Mouse (Mus musculus) forebrain, embryonic 11.5 days (tissue): ENCODE data around the gene F7. TPM values are rescaled to one million over a fixed set of nuclear protein-coding genes. Genes with fewer than 3 reads are reported as not detected.

Experiments
- ATAC-seq: fragments of 200-750 bp; cut with Nextera tagmentation; replicated peaks from 2 replicates; pipeline ENCODE4 v1.8.0; 2017; ENCODE audit warnings: moderate TSS enrichment; ENCODE audit not compliant: low FRiP score
- DNase-seq: peaks from one replicate; pipeline ENCODE4 v3.0.0-alpha.2; 2017; ENCODE audit warnings: low spot score
- H3K27ac ChIP-seq: fragments of 300-500 bp; sonication (generic); 2 replicates; pipeline ENCODE4 v1.5.1; 2014; ENCODE audit warnings: low read depth, low read length
- H3K27me3 ChIP-seq: fragments of 300-500 bp; sonication (generic); 2 replicates; pipeline ENCODE4 v1.6.1; 2014; ENCODE audit warnings: mild to moderate bottlenecking, low read length, mixed read lengths; ENCODE audit not compliant: control insufficient read depth, insufficient read depth
- H3K36me3 ChIP-seq: fragments of 300-500 bp; sonication (generic); 2 replicates; pipeline ENCODE4 v1.6.1; 2014; ENCODE audit warnings: mild to moderate bottlenecking, low read length, moderate library complexity, mixed read lengths; ENCODE audit not compliant: control insufficient read depth, insufficient read depth
- H3K4me1 ChIP-seq: fragments of 300-500 bp; sonication (generic); replicated peaks from 2 replicates; pipeline ENCODE4 v1.6.1; 2014; ENCODE audit warnings: low read length, mixed read lengths; ENCODE audit not compliant: control insufficient read depth, insufficient read depth
- H3K4me2 ChIP-seq: fragments of 300-500 bp; sonication (generic); 2 replicates; pipeline ENCODE4 v1.6.1; 2014; ENCODE audit warnings: low read depth, mild to moderate bottlenecking, low read length, moderate library complexity, mixed read lengths; ENCODE audit not compliant: severe bottlenecking
- H3K4me3 ChIP-seq: fragments of 300-500 bp; sonication (generic); 2 replicates; pipeline ENCODE4 v1.5.1; 2014; ENCODE audit warnings: low read depth, low read length
- H3K9ac ChIP-seq: fragments of 300-500 bp; sonication (generic); 2 replicates; pipeline ENCODE4 v1.6.1; 2014; ENCODE audit warnings: low read length
- H3K9me3 ChIP-seq: fragments of 300-500 bp; sonication (generic); 2 replicates; pipeline ENCODE4 v1.6.1; 2016; ENCODE audit warnings: low read length, mixed read lengths; ENCODE audit not compliant: control insufficient read depth
- WGBS: fragments of 180-500 bp; shearing (Covaris S2); extraction: QIAGEN DNeasy Blood & Tissue Kit; methylation state at CpG from one replicate; pipeline ENCODE4 v1.1.7; 2014; 5-methylcytosine and 5-hydroxymethylcytosine counted together
- polyA plus RNA-seq: library from polyadenylated mRNA; unstranded; fragments of >200 nt; fragmentation: Nextera tagmentation; extraction: Ambion mirVana; gene quantifications from 2 replicates; pipeline ENCODE4 v1.2.1, GENCODE M21; 2014

F7 gene
- polyA plus RNA-seq, 1 experiment from 2014 or later = not detected

- no peaks in the 10 kb centered on the region for H3K4me1 ChIP-seq
- DNase-seq (no peak), ATAC-seq (no peak)
- no peaks in the 10 kb centered on the region for H3K27me3 ChIP-seq
- 92% methylated on average over 13 of the region's 13 CpGs for WGBS
- no peak overlapping the region for H3K4me2 ChIP-seq
- no peaks in the 10 kb centered on the region for H3K9me3 ChIP-seq
- no peak overlapping the region for H3K4me3 ChIP-seq
- H3K36me3 ChIP-seq = no peaks in the 10 kb centered on the region
- no peak overlapping the region for H3K9ac ChIP-seq
- no peak overlapping the region for H3K27ac ChIP-seq
These were observed 40.6 kb upstream of the F7 start for GRCm38 (mm10) chr8:12985259-12985658.

DNA sequence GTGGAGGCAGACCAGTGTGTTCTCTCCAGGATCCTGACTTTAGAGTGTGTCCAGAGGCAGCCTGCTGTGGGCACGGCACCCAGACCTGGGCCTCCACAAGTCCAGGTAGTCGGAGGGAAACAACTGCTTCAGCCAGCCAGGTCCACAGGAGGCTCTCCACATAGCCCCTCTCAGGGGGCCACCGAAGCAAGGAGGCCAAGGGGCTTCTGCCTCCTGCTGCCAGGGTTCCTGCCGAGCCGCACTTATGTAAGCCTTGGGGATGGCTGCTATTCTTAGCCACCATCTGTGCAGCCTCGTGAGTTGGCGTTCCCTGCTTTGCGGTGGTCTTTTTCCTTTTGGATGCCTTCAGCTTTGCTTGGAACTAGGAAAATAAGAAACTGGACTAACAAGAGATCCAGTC lies 38.3 kb upstream of the F7 start:
- Histone ChIP-seq H3K27ac (no peak overlapping the region), H3K9ac (no peak overlapping the region), H3K4me2 (no peak overlapping the region), H3K27me3 (no peaks in the 10 kb centered on the region), H3K9me3 (no peaks in the 10 kb centered on the region), H3K4me1 (no peaks in the 10 kb centered on the region), H3K36me3 (no peaks in the 10 kb centered on the region), H3K4me3 (no peak overlapping the region)
- ATAC-seq (no peak), DNase-seq (no peak)
- 85% methylated on average over 8 of the region's 8 CpGs for WGBS

- Histone ChIP-seq H3K9ac (no peak overlapping the region), H3K9me3 (no peaks in the 10 kb centered on the region), H3K27ac (no peak overlapping the region), H3K27me3 (no peaks in the 10 kb centered on the region), H3K4me1 (no peaks in the 10 kb centered on the region), H3K4me3 (no peak overlapping the region), H3K36me3 (no peaks in the 10 kb centered on the region), H3K4me2 (no peak overlapping the region)
- WGBS = 85% methylated on average over 13 of the region's 13 CpGs
- no peak for DNase-seq
- no peak for ATAC-seq
These were observed 37.0 kb upstream of the F7 start for GRCm38 (mm10) chr8:12988722-12989430.

- no peak for ATAC-seq
- Histone ChIP-seq H3K27ac (no peak overlapping the region), H3K9ac (no peak overlapping the region), H3K9me3 (no peaks in the 10 kb centered on the region), H3K4me3 (no peak overlapping the region), H3K27me3 (no peaks in the 10 kb centered on the region), H3K4me1 (no peaks in the 10 kb centered on the region), H3K4me2 (no peak overlapping the region), H3K36me3 (no peaks in the 10 kb centered on the region)
- no peak for DNase-seq
- WGBS = 86% methylated on average over 10 of the region's 10 CpGs
These were observed 34.4 kb upstream of the F7 start for GRCm38 (mm10) chr8:12991411-12991810.

DNA sequence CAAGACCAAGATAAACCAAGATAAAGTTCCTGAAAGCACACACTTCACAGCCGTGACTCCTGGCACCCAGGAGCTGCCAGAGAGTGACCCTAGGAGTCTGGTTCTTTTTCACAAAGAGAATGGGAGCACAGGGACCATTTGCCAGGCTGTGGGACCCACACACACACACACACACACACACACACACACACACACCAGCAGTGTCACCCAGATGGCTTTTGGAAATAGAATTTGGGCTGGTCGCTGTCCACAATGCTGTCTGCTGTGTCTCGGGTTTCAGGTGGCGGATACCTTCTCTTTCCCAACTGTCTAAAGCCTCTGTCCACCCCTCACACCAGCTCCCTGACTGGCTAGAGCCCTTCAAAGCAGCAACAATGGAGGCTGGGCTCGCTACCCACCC lies 31.4 kb upstream of the F7 start:
- Histone ChIP-seq H3K4me2 (no peak overlapping the region), H3K9ac (no peak overlapping the region), H3K9me3 (no peaks in the 10 kb centered on the region), H3K4me1 (no peaks in the 10 kb centered on the region), H3K36me3 (no peaks in the 10 kb centered on the region), H3K27ac (no peak overlapping the region), H3K4me3 (no peak overlapping the region), H3K27me3 (no peaks in the 10 kb centered on the region)
- no peak for ATAC-seq
- WGBS = 74% methylated on average over 5 of the region's 5 CpGs
- no peak for DNase-seq

DNA sequence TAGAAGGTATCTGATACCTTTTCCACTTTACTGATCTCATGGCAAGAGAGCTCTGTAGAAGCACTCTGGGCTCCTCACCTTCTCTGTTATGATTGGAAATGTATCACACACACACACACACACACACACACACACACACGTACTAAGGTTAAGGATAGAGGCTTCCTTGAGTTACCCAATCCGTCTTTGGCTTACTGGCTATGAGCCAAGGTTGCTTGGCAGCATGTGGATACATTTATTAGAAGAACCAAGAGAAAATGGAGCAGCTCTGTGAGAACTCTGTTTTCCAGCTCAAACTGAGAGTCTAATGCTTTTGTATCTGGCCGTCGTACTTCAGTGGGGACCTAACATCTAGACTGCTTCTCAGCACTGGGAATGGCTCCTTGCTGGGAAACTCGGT lies 30.4 kb upstream of the F7 start:
- H3K4me1 ChIP-seq = no peaks in the 10 kb centered on the region
- ATAC-seq (no peak), DNase-seq (no peak)
- no peaks in the 10 kb centered on the region for H3K9me3 ChIP-seq
- H3K27ac ChIP-seq = no peak overlapping the region
- WGBS = 82% methylated on average over 5 of the region's 5 CpGs
- H3K9ac ChIP-seq = no peak overlapping the region
- no peak overlapping the region for H3K4me3 ChIP-seq
- no peak overlapping the region for H3K4me2 ChIP-seq
- 0 out of 2 replicates have a peak, but pooled peaks cover 2% of the 10 kb centered on the region for H3K36me3 ChIP-seq
- no peaks in the 10 kb centered on the region for H3K27me3 ChIP-seq

DNA sequence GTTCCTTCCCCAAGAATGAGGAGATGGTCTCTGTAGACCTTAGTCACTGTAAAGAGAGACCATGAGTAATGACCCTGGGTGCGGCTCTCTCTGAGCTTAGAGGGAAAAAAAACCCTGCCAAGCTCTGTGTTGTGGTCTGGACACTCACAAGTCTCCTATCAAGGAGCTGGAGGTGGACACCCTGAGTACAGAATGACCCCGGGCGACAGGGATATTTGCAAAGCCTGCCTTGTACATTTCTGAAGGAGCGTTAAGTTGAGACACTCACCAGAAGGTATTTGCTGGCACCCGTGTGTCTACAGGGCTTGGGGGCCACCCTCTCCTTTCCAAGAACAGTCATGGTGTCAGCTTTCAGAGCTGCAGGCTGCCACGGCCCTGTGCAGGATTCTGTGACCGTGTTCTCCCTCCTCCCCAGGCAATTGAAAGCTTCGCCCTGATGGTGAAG lies 29.0 kb upstream of the F7 start:
- ATAC-seq (no peak), DNase-seq (no peak)
- Histone ChIP-seq H3K9me3 (no peaks in the 10 kb centered on the region), H3K9ac (no peak overlapping the region), H3K27ac (no peak overlapping the region), H3K4me1 (no peaks in the 10 kb centered on the region), H3K27me3 (no peaks in the 10 kb centered on the region), H3K36me3 (0 out of 2 replicates have a peak, but pooled peaks cover 2% of the 10 kb centered on the region), H3K4me2 (no peak overlapping the region), H3K4me3 (no peak overlapping the region)
- 70% methylated on average over 8 of the region's 8 CpGs for whole genome bisulfite sequencing

- H3K4me3 ChIP-seq = no peak overlapping the region
- 95% methylated on average over 7 of the region's 8 CpGs for WGBS
- H3K4me1 ChIP-seq = no peaks in the 10 kb centered on the region
- no peaks in the 10 kb centered on the region for H3K27me3 ChIP-seq
- ATAC-seq (no peak), DNase-seq (no peak)
- H3K36me3 ChIP-seq = peaks cover 5% of the 10 kb centered on the region
- no peaks in the 10 kb centered on the region for H3K9me3 ChIP-seq
- no peak overlapping the region for H3K27ac ChIP-seq
- H3K4me2 ChIP-seq = no peak overlapping the region
- no peak overlapping the region for H3K9ac ChIP-seq
These were observed 27.5 kb upstream of the F7 start for GRCm38 (mm10) chr8:12998331-12998730.

GRCm38 (mm10) chr8:12999793-13000192 lies 26.0 kb upstream of the F7 start:
- Histone ChIP-seq H3K9ac (no peak overlapping the region), H3K36me3 (peaks cover 8% of the 10 kb centered on the region), H3K27me3 (no peaks in the 10 kb centered on the region), H3K4me2 (no peak overlapping the region), H3K27ac (no peak overlapping the region), H3K4me1 (no peaks in the 10 kb centered on the region), H3K4me3 (no peak overlapping the region), H3K9me3 (no peaks in the 10 kb centered on the region)
- DNase-seq (no peak), ATAC-seq (no peak)
- 96% methylated on average over 9 of the region's 9 CpGs for WGBS
